Mouse (Mus musculus): ENCODE measurements at regions not wholly inside any gene's neighbourhood (a gene's known extent, or its start where the extent isn't known, plus 50 kb on each side); places are given as distances from the start of the nearest gene placed in this dataset.

GRCm38 (mm10) chr2:114873090-114873489, 218.3 kb upstream of the Dph6 start:
- Histone ChIP-seq H3K4me3 (ENCODE audit: insufficient read depth, poor library complexity, severe bottlenecking) (no peak overlapping the region), H3K79me3 (ENCODE audit: low read depth) (no peaks in the 10 kb centered on the region), H3K27me3 (ENCODE audit: control insufficient read depth, insufficient read depth, insufficient read length) (no peaks in the 10 kb centered on the region), H3K36me3 (ENCODE audit: control insufficient read depth, insufficient read depth) (no peaks in the 10 kb centered on the region), H3K79me2 (ENCODE audit: control insufficient read depth, insufficient read depth) (no peaks in the 10 kb centered on the region), H3ac (ENCODE audit: control insufficient read depth, insufficient read length, low read depth) (no peak overlapping the region)
- TF ChIP-seq CEBPB (IDR thresholded peaks at IDR 0.05; ENCODE audit: low read depth): no peak
- TF ChIP-seq USF1 (IDR thresholded peaks at IDR 0.05; ENCODE audit: low read depth): no peak
- no peak for TF ChIP-seq MAX (IDR thresholded peaks at IDR 0.05)
- TF ChIP-seq FOSL1 (IDR thresholded peaks at IDR 0.05; ENCODE audit: insufficient read depth, low read length, poor library complexity, severe bottlenecking): no peak
- TF ChIP-seq CTCF (IDR thresholded peaks at IDR 0.05; ENCODE audit: control insufficient read depth, insufficient read depth, insufficient read length): no peak
- no peak for TF ChIP-seq MYOG (IDR thresholded peaks at IDR 0.05; ENCODE audit: control insufficient read depth, extremely low read depth, insufficient read length)

- Histone ChIP-seq H3K27me3 (ENCODE audit: control insufficient read depth, insufficient read depth, insufficient read length) (no peaks in the 10 kb centered on the region), H3K79me2 (ENCODE audit: control insufficient read depth, insufficient read depth) (no peaks in the 10 kb centered on the region), H3K36me3 (ENCODE audit: control insufficient read depth, insufficient read depth) (no peaks in the 10 kb centered on the region), H3K79me3 (ENCODE audit: low read depth) (no peaks in the 10 kb centered on the region), H3ac (ENCODE audit: control insufficient read depth, insufficient read length, low read depth) (no peak overlapping the region), H3K4me3 (ENCODE audit: insufficient read depth, poor library complexity, severe bottlenecking) (no peak overlapping the region)
- no peak for TF ChIP-seq CEBPB (IDR thresholded peaks at IDR 0.05; ENCODE audit: low read depth)
- no peak for TF ChIP-seq MYOD1 (IDR thresholded peaks at IDR 0.05; ENCODE audit: control insufficient read depth, insufficient read length, low read depth)
- no peak for TF ChIP-seq USF1 (IDR thresholded peaks at IDR 0.05; ENCODE audit: low read depth)
- no peak for TF ChIP-seq MYOG (IDR thresholded peaks at IDR 0.05; ENCODE audit: control insufficient read depth, extremely low read depth, insufficient read length)
- no peak for TF ChIP-seq FOSL1 (IDR thresholded peaks at IDR 0.05; ENCODE audit: insufficient read depth, low read length, poor library complexity, severe bottlenecking)
- no peak for TF ChIP-seq MAX (IDR thresholded peaks at IDR 0.05)
- TF ChIP-seq CTCF (IDR thresholded peaks at IDR 0.05; ENCODE audit: control insufficient read depth, insufficient read depth, insufficient read length): no peak
These were observed 224.3 kb upstream of the Dph6 start for GRCm38 (mm10) chr2:114879084-114879483.

GRCm38 (mm10) chr2:114879784-114880183, 225.0 kb upstream of the Dph6 start:
- TF ChIP-seq MYOG (IDR thresholded peaks at IDR 0.05; ENCODE audit: control insufficient read depth, extremely low read depth, insufficient read length) (no peak), CEBPB (IDR thresholded peaks at IDR 0.05; ENCODE audit: low read depth) (no peak), CTCF (IDR thresholded peaks at IDR 0.05; ENCODE audit: control insufficient read depth, insufficient read depth, insufficient read length) (no peak), FOSL1 (IDR thresholded peaks at IDR 0.05; ENCODE audit: insufficient read depth, low read length, poor library complexity, severe bottlenecking) (no peak), USF1 (IDR thresholded peaks at IDR 0.05; ENCODE audit: low read depth) (no peak), MYOD1 (IDR thresholded peaks at IDR 0.05; ENCODE audit: control insufficient read depth, insufficient read length, low read depth) (no peak), MAX (IDR thresholded peaks at IDR 0.05) (no peak)

GRCm38 (mm10) chr2:114885734-114886260, 231.0 kb upstream of the Dph6 start:
- Histone ChIP-seq H3K79me2 (ENCODE audit: control insufficient read depth, insufficient read depth) (no peaks in the 10 kb centered on the region), H3K4me3 (ENCODE audit: insufficient read depth, poor library complexity, severe bottlenecking) (no peak overlapping the region), H3K79me3 (ENCODE audit: low read depth) (no peaks in the 10 kb centered on the region), H3ac (ENCODE audit: control insufficient read depth, insufficient read length, low read depth) (no peak overlapping the region), H3K36me3 (ENCODE audit: control insufficient read depth, insufficient read depth) (no peaks in the 10 kb centered on the region), H3K27me3 (ENCODE audit: control insufficient read depth, insufficient read depth, insufficient read length) (no peaks in the 10 kb centered on the region)
- TF ChIP-seq USF1 (IDR thresholded peaks at IDR 0.05; ENCODE audit: low read depth) (no peak), CEBPB (IDR thresholded peaks at IDR 0.05; ENCODE audit: low read depth) (peak; percentile 32), MYOD1 (IDR thresholded peaks at IDR 0.05; ENCODE audit: control insufficient read depth, insufficient read length, low read depth) (no peak)

More at GRCm38 (mm10) chr2:114879784-114880183, 225.0 kb upstream of the Dph6 start:
- Histone ChIP-seq H3K4me3 (ENCODE audit: insufficient read depth, poor library complexity, severe bottlenecking) (no peak overlapping the region), H3K36me3 (ENCODE audit: control insufficient read depth, insufficient read depth) (no peaks in the 10 kb centered on the region), H3K79me3 (ENCODE audit: low read depth) (no peaks in the 10 kb centered on the region), H3K79me2 (ENCODE audit: control insufficient read depth, insufficient read depth) (no peaks in the 10 kb centered on the region), H3ac (ENCODE audit: control insufficient read depth, insufficient read length, low read depth) (no peak overlapping the region), H3K27me3 (ENCODE audit: control insufficient read depth, insufficient read depth, insufficient read length) (no peaks in the 10 kb centered on the region)

- no peaks in the 10 kb centered on the region for H3K36me3 ChIP-seq (ENCODE audit: control insufficient read depth, insufficient read depth)
- H3ac ChIP-seq (ENCODE audit: control insufficient read depth, insufficient read length, low read depth): no peak overlapping the region
- H3K27me3 ChIP-seq (ENCODE audit: control insufficient read depth, insufficient read depth, insufficient read length): no peaks in the 10 kb centered on the region
- TF ChIP-seq MYOD1 (IDR thresholded peaks at IDR 0.05; ENCODE audit: control insufficient read depth, insufficient read length, low read depth): no peak
- TF ChIP-seq FOSL1 (IDR thresholded peaks at IDR 0.05; ENCODE audit: insufficient read depth, low read length, poor library complexity, severe bottlenecking): no peak
- H3K4me3 ChIP-seq (ENCODE audit: insufficient read depth, poor library complexity, severe bottlenecking): no peak overlapping the region
- H3K79me2 ChIP-seq (ENCODE audit: control insufficient read depth, insufficient read depth): no peaks in the 10 kb centered on the region
- H3K79me3 ChIP-seq (ENCODE audit: low read depth): no peaks in the 10 kb centered on the region
These were observed 244.0 kb upstream of the Dph6 start for GRCm38 (mm10) chr2:114898812-114899211.

GRCm38 (mm10) chr2:114911845-114912500, 257.2 kb upstream of the Dph6 start:
- Histone ChIP-seq H3K79me3 (ENCODE audit: low read depth) (no peaks in the 10 kb centered on the region), H3ac (ENCODE audit: control insufficient read depth, insufficient read length, low read depth) (no peak overlapping the region), H3K79me2 (ENCODE audit: control insufficient read depth, insufficient read depth) (no peaks in the 10 kb centered on the region), H3K27me3 (ENCODE audit: control insufficient read depth, insufficient read depth, insufficient read length) (no peaks in the 10 kb centered on the region), H3K4me3 (ENCODE audit: insufficient read depth, poor library complexity, severe bottlenecking) (no peak overlapping the region), H3K36me3 (ENCODE audit: control insufficient read depth, insufficient read depth) (no peaks in the 10 kb centered on the region)
- TF ChIP-seq MYOG (IDR thresholded peaks at IDR 0.05; ENCODE audit: control insufficient read depth, extremely low read depth, insufficient read length) (no peak), CTCF (IDR thresholded peaks at IDR 0.05; ENCODE audit: control insufficient read depth, insufficient read depth, insufficient read length) (no peak), CEBPB (IDR thresholded peaks at IDR 0.05; ENCODE audit: low read depth) (no peak), MYOD1 (IDR thresholded peaks at IDR 0.05; ENCODE audit: control insufficient read depth, insufficient read length, low read depth) (no peak), USF1 (IDR thresholded peaks at IDR 0.05; ENCODE audit: low read depth) (no peak), FOSL1 (IDR thresholded peaks at IDR 0.05; ENCODE audit: insufficient read depth, low read length, poor library complexity, severe bottlenecking) (no peak), MAX (IDR thresholded peaks at IDR 0.05) (no peak)

Measured in C2C12 (cell line).